Mouse (Mus musculus) cerebellum, postnatal 10 days (tissue): ENCODE results near the gene Rmi1.
"Not testable (repeated sequence)": the region's sequence is repeated elsewhere in the genome, so short reads cannot be mapped to it uniquely, and the experiment has no call there.

Experiments used
- DNase-seq, 2 experiments: peaks; one replicate each; pipeline ENCODE4 v3.0.0; 2021; ENCODE audit warnings: mixed read lengths in 2 of 2

Rmi1 gene

DNA sequence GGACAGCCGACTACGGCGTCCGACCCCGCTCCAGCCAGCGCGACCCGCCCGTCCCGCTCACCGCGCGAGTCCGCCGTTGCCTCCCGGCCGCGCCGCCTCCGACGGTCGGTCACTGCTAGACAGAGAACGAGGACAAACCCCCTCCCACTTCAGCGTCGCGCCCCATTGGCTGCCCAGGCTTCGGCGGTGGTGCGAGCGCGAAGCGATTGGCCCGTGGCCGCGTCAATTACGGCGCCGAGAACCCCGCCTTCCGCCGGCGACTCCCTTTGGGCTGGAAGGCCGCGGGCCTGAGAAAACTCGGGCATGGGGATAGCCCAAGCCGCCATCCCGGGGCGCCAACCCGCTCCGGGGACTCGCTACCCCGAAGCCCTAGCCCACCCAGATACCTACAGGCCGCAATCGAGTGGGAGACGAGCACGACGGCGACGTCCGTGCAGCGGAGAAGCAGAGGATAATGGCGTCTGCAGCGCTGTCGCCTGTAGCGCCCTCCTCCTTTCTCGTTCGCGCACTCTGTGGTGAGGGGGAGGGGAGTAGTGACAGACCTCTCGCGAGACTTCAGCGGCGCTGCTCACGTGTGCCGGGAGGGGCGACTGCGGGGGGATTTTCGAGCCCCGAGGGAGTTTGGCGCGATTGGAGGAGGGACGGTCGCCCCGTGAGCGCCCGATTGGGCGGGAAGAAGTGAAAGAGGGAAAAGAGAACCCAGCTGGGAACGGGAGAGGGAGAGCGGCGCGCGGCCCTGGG, at the start of gene Rmi1:
Rmi1 (plus strand) TSS at position 246 of the 741 bp plus-strand sequence.
- peak; percentile 99 for DNase-seq

DNA sequence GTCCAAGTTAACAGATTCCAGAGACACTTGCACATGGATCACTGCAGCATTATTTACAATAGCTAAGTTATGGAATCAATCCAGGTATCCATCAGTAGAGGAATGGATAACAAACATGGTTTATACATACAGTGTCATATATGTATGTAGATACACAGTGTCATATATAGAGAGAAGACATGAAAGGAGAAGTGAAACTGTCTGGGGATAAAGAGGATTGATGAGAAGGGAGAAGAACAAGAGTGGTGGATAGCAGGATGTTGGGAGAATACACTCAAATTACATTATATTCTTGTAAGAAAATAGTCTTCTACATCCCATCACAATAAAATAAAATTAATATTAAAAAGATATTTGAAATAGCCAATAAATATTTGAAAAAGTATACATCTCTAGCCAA, 49.1 kb upstream of the Rmi1 start:
- DNase-seq, result no peak

DNA sequence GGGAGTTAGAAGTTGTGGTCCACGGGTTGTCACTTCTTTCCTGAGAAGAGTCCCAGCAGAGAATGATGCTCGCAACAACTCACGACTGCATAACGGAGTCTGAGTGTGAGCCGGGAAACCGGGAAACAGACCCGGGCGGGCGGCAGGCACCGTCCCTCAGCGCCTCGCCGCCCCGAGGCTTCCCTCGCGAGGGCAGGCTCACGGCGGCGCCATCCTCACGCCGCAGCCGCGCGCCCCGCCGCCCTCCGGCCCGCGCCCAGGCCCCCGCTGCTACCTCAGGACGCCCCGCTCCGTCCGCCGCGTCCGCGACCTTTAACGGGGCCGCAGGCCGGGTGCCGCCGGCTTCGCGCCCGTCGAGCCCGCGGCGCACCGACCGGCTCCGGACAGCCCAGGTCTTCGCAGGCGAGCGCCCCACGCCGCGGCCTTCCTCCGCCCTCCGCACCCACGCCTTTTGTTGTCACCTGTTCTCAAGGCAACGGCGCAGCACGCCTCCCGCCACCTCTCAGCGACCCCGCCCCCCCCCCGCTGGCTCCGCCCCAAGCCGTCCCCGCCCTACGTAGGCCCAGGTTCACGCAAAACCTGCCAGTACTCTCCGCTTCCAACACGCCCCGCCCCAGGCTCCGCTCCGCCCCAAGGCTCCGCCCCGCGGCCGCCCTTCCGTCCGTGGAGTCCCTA, 43.3 kb upstream of the Rmi1 start, which contains the start of gene Kif27:
Kif27 (minus strand) TSS at position 494 of the 675 bp plus-strand sequence.
- peak; percentile 77 to 85 for DNase-seq

DNA sequence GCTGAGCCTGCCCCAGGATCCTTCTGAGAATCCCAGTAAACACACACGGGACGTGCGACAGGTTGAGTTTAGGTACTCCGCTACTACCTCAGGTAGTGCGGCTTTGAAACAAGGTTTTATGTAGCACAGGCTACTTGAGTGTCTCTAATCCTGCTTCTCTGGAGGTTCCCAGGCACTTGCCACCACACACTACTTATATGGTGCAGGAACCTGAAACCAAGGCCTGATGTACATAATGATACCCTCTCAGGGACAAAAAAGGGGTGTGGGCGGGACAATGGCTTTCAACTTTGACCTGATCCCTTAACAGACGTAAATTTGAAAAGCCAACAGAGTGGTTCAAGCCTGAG, 42.8 kb upstream of the Rmi1 start:
- DNase-seq, result no peak

DNA sequence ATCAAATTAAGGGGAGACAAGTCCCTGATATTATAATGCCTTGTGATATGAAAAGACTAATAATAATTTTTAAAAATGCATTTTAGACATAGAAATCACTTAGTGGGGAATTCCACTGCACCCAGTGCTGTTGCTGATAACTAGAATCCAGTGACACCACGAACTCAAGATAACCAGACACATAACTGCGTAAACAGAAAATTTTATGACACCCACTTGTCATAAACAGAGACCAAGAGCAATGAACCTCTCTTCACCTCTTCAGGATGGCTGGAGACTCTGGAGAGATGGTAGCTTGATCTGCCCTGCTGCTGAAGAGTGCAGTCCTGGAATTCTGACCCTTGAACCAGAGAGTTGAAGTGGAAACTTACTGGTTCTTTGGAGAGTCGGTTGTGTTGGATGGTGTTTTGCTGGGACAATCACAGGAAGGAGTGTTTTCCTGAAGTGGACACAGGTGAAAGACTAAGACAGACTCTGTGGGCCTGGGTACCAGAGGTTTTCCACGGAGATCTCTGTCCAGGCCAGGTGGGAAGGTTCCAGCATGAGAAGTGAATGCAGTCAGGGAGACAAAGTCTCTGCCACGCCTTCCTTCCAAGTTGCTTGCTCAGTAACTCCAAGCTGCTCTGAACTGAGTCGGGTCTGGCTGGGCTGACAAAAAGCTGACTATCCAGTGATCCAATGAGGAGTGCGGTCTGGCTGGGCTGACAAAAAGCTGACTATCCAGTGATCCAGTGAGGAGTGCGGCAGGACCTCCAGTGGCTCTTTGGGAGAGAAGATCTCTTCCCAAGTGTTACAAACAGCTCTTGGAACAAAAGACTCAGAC, 37.5 kb upstream of the Rmi1 start:
- DNase-seq, result no peak

DNA sequence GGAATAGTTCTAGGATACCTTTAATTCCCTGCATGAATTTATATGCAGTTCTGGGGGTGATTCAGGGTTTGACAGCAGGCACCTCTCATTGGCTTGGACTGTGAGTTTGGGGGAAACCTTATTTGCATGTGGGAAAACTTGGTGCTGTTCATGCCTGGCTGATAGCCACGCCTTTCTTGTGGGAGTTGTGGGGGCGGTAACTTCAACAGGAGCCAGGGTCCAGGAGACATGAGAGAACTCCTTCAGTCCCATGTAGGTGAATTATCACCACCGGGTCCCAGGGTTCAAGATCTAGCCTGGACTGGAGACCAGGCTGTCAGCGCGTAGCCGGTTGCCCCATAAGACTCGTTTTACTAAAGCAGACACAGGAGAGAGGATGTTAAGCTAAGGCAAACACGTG, 36.9 kb upstream of the Rmi1 start:
- DNase-seq, result not testable (repeated sequence)

DNA sequence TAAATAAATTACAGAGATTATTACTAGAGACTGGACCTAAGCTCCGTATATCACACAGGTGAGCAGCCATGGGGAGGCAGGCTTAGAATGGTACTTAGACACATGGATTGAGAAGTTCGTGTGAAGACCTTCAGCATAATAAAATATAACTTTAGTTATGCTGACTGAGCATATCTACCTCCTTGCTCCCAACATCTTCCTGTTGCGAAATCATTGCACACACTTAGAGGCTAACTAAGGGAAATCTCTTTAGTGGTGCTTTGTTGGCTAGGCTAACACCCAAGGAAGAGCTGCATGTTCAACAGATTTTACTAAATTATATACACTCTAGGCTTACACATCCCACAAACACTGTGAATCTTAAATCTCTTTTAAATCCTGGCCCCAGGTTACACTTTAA, 35.7 kb upstream of the Rmi1 start:
- no peak for DNase-seq

DNA sequence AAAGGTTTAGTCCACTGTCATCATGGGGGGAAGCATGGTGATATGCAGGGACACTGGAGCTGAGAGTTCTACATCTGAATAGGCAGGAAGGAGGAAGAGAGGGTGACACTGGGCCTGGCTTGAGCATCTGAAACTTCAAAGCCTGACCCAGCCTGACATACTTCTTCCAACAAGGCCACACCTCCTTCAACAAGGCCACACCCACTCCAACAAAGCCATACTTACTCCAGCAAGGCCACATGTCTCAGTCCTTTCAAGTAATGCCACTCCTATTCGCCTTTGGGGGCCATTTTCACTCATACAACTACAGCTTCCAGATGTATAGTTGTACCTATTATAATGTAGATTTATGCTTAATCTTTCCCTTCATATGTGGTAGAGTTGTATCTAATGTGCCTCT, 34.4 kb upstream of the Rmi1 start:
- DNase-seq, result no peak

DNA sequence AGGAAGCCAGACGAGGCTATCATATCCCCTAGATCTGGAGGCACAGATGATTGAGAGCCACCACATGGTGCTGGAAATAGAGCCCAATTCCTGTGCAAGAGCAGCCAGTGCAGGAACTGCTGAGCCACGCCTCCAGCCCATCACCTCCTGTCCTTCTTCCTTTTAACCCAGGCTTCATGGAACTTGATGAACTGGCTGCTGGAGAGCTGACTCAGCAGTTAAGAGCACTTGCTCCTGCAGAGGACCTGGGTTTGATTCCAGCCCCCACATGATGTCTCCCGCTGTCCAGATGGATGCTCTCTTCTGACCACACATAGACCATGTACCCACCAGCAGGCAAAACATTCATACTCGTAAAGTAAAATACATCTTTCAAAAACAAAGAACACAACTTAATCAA, 33.2 kb upstream of the Rmi1 start:
- DNase-seq, result no peak

DNA sequence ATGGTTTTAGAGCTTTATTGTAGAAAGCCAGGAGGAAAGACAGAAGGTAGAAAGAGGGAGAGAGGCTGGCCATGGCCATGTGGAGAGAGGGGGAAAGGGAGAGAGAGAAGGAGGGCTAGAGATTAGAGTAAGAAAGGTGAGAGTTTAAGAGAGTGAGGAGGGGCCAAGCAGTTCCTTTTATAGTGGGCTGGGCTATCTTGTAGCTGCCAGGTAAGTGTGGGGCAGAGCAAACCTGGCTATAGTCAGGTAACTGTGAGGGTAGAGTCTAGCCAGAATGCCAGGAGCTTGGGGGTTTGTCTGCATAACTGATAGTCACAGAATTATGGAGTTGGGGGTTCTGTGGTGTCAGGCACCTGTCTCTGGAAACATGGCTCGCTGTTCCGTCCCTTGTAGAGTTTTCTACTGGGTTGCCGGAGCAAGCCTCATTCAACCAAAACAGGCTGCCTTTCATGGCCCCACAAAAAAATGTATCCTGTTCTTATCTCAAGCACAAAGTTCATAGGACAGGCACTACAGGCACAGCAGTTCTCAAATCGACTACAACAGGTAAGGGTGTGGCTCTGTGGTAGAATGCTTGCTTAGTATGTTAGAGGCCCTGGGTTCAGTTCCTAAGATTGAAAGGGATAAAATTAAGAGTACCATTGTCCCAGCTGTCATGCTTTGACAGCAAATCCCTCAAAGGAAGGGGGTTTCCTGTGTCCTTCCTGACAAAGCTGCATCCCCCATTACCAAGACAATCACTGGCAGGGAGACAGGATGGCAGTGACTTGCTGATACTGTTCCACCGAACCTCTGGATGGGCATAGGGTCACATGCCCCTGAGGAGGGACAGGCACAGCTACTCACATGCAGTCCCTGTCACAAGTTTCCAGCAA, 29.5 kb upstream of the Rmi1 start:
- no peak for DNase-seq

DNA sequence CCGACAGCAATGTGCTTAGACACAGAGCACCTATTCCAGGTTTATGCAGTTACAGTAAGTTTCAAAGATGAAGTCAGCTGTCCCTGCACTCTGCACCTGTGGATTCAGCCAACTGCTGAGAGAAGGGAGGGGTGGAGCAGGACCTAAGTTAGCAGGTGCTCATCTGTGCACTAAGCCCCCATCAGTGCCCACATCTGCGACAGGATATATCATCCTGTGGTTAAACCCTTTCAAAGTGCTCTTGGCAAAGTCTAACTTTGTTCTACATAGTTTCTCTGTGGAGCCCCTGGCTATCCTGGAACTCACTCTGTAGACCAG, 28.9 kb upstream of the Rmi1 start:
- no peak for DNase-seq

DNA sequence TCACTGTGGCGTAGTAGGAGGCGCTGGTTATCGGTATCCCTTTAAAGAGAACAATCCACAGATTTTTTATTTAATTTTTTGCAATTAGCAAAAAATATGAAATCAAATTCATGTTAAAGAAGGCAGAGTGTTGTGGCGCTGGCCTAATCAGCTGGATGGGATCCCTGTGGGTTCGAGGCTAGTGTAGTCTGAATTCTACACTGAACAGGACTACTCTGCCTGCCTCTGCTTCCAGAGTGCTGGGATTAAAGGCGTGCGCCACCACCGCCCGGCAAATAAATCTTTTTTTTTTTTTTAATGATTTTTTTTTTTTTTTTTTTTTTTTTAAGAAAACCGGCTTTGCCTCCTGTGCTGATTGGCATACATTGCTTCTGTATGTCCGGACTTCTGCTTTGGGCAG, 17.7 kb upstream of the Rmi1 start:
- DNase-seq, result no peak

DNA sequence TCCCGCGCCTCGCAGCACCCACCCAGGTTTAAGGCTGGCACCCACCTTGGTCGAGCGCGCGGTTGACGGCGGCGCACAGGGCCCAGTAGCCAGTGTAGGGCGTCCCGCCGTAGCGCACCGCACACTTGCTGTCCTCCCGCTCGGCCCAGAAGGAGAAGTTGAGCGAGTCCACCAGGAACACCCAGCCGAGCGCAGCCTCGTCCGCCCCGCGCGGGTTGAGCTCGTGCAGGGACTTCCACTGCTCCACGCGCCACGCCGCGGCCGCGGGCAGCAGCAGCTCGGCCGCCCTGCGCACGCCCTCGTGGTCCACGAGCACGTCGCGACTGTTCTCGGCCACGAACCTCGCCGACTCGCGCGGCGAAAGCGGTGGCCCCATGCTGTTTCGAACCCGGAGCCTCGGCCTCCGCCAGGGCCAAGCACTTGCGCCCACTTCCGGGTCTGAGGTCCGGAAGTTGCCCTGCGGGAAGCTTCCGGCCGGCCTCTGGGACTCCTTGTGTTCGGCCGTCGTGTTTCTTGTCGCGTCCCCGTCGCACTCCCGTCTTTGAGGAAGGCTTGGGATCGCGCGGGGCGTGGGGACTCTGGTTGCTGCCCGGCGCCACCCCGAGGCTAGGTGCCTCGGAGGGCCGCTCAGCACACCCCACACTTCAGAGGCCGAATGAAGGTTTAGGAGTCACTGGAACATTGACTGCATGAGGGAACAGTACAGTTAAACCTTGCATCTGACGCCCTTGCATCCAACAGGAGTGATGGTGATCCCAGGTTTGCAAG, 17.1 kb upstream of the Rmi1 start, which contains the start of gene 2210016F16Rik:
2210016F16Rik (minus strand) TSS at position 447 of the 768 bp plus-strand sequence.
- DNase-seq, result peak; percentile 81 to 82

DNA sequence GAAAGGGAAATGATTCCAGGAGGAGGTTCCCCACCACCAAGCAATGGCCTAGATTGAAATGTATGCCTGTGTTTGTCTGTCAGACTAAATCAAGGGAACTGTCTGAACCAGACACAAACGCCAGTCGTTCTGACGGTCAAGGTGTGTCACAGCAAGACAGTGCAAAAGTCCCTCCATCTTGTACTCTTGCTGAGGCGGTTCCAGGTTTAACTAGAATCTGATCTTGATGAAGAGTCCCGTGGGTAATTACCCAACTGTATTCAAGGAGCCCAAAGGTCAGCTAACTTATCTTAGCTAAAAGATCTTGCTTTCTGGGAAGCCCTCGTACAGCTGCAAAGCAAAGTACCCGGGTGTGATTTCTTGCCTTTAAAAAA, 16.5 kb upstream of the Rmi1 start:
- DNase-seq, result no peak

DNA sequence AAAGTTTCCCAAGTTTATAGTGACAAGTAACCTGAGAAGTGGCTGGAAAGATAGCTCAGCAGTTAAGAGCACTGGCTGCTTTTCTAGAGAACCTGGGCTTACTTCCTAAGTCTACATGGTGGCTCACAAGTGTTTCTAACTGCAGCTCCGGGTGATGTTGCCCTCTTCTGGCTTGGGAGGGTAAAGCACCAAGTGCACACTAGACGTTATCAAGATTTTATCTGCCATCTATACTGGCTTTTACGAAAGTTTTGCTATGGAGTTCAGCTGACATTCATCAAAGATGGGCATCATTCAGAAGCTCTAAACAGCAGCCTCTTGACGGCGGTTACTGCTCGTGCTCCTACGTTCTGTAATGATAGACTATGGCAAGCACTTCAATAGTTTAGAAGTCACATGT, 14.1 kb upstream of the Rmi1 start:
- peak; percentile 85 to 89 for DNase-seq

DNA sequence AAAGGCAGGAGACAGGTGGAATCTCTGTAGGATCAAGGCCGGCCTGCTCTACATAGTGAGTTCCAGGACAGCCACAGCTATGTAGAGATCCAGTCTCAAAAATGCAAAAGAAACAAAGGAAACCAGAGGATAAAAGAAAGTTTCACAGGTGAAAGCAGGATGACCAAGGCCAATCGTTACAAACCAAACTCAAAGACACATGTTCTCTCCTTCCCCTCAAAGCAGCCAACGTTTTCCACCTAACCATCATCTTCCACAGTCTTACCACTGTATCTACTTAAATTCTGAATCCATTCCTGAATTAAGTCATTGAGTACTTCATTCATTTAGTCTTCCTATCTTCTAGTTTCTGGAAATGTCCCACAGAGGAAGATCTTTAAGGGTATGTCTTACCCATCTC, 13.7 kb upstream of the Rmi1 start:
- no peak for DNase-seq

DNA sequence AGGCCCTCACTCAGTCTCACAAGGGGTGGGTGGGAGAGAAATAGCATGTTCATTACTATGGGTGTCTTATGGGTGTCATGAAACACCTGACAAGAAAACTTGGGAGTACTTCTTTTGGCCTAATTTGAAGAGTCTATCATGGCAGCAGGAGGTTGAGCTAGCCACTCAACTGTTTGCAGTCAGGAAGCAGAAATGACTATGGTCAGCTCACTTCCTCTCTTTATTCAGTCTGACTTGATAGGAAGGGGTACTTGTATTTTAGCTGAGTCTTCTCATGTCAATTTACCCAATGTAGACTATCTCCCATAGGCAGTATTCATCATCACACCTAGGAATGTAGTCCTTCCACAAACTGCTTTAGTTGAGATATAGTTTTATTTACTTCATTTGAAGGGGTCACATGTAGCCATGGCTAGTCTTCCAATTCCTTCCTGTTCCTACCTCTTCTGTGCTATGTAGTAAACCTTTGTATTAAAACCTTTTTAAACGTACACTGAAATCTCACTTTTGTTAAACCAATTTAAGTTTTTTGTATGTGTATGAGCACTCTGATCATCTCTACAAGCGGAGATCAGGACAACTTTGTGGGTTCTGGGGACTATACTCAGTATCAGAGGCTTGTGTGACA, 12.6 kb upstream of the Rmi1 start:
- DNase-seq, result no peak

DNA sequence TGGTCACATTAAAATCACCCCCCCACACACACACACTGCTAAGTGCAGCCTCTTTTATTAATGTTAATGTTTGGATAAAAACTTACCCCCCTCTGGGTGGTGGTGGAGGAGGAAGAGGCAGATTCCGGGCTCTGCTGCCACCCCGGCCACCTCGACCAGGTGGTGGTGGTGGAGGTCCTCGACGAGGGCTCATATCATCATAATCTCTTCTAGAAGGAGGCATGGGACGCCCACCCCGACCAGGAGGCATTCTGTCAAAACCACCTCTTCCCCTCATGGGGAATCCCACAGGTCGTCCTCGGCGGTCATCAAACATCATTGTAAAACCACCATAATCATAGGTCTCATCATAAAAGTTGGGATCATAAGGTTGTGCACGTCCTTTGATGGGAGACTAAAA, 7.7 kb upstream of the Rmi1 start:
- DNase-seq, result peak in 1 of 2 experiments; percentile 14

DNA sequence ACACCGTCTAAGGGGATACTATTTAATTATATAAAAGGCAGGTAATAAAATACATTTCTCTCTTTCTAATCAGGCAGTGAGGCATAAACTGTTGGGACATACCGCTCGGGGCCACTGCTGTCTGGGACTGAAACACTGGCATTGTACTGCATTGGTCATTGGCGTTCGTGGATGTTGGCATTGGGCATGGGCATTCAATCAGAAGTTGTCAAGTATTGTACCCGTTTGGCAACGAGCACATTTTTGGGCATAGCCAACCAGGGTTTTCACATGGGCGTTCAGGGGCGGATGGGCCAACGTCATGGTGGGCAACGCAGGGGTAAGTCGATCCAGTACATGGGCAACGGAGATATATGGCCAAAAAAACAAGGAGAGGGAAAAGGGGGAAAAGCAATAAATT, 4.4 kb upstream of the Rmi1 start:
- peak in 1 of 2 experiments; percentile 25 for DNase-seq

DNA sequence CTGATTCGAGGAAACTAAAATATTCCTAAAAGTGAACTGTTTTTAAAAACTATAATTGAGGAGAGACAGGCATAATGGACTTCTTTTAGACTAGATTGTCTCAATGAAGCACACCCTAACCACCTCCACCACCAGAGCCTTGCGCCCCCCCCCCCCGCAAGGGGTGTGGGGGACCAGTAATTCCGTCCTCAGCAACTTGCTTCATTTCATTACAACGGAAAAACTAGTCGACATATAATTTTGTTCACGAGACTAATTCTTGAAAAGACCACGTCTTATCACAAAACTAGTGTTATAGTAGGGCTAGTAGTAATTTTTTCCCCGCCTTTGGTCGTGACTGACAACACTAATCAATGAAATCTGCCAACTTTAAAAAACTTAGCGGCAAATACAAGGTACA, 1.5 kb upstream of the Rmi1 start:
- peak; percentile 21 to 24 for DNase-seq
